Mouse (Mus musculus): ENCODE data around the gene Nos2.

DNA sequence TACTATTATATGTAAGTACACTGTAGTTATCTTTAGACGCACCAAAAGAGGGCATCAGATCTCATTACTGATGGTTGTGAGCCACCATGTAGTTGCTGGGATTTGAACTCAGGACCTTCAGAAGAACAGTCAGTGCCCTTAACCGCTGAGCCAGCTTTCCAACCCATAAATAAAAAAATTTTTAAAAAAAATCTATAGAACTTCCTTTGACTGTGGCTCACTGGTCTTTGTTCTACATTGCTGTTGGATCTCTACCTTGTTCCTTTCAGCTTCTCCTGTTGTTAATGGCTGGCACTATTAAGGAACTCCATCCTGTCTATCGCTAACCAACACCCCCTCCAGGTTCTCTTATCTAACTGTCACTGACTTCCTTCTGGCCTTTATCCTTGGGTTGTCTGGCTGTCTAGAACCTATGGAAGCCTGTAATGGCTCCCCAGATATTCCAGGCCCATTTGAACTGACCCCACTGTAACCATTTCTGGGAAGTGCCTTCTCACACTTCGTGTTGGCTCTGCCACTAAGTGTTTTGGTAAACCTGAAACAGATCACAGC is 59.6 kb downstream of the Nos2 start:
- no peak for TF ChIP-seq CTCF (IDR thresholded peaks at IDR 0.05; ENCODE audit: low read depth)
- no peak for TF ChIP-seq EP300 (IDR thresholded peaks at IDR 0.05; ENCODE audit: low read depth)

Measured in heart, postnatal 0 days (tissue).